Mouse (Mus musculus) left cerebral cortex, adult 2 months (tissue): ENCODE data around the gene Prdm11. TPM values are rescaled to one million over a fixed set of nuclear protein-coding genes. Genes with fewer than 3 reads are reported as not detected.

Source experiments
- DNase-seq, 2 experiments: peaks; one replicate each; pipeline ENCODE4 v3.0.0; 2021 to 2022; ENCODE audit warnings: low spot score in 2 of 2, mixed read lengths in 1 of 2; ENCODE audit errors: extremely low spot score in 1 of 2
- H3K27ac ChIP-seq: fragments of 200-600 bp; 2 replicates; pipeline ENCODE4 v1.8.1; 2022
- H3K4me3 ChIP-seq: fragments of 200-600 bp; 2 replicates; pipeline ENCODE4 v1.8.1; 2022
- CTCF ChIP-seq: fragments of 200-600 bp; IDR thresholded peaks from 2 replicates; pipeline ENCODE4 v1.8.1; 2022; ENCODE audit warnings: antibody characterized with exemption, mild to moderate bottlenecking, moderate library complexity
- intact Hi-C: fragments of 180-260 bp; cut with DNase I; formaldehyde crosslinking; loops from one replicate; pipeline ENCODE4 v1.15.1; 2025
- total RNA-seq, 2 experiments: library from RNA; stranded (reverse); gene quantifications; 2 replicates each; pipeline ENCODE4 v1.2.3; 2021

Gene Prdm11
- total RNA-seq, 2 experiments from 2014 or later: 24.7 to 24.8 TPM

DNA sequence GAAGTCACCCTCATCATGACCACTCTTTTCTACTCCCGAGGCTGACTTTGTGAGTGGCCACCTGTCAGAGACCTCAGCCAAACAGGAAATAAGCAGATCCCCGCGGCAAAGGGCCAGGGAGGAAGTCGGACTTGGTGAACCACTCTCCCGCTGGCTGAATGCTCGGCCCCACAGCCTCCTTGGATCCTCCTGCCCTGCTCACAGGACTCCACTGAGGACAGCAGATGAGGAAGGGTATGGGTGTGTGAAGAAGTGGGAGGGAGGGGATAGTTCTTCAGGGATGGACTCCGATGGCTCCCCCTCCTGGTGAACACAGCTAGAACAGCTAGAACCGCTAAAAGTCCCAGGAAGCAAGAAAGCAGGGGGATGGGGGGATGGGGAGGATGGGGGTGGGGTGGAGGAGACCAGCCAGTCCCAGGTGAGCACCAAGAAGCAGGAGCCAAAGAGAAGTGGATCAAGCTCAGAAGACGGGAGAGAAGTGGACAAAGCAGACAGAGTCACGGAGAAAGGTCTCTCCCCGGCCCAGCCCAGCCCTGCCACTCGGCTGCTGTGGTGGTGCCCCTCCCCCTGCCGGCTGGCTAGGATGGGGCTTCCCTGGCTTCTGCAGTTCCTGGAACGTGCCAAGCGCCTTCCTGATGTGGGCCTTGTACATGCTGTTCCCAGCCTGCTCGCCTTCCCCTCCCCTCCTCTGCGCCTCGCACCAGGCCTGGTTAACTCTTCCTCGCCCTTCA lies 57.9 kb downstream of the Prdm11 start:
- Histone ChIP-seq H3K4me3 (no peak overlapping the region), H3K27ac (no peak overlapping the region; the same call in 1 of the 2 replicates)
- intact Hi-C loops: no loop called here
- DNase-seq: peak; percentile 34 to 59
- TF ChIP-seq CTCF: peak; percentile 25

DNA sequence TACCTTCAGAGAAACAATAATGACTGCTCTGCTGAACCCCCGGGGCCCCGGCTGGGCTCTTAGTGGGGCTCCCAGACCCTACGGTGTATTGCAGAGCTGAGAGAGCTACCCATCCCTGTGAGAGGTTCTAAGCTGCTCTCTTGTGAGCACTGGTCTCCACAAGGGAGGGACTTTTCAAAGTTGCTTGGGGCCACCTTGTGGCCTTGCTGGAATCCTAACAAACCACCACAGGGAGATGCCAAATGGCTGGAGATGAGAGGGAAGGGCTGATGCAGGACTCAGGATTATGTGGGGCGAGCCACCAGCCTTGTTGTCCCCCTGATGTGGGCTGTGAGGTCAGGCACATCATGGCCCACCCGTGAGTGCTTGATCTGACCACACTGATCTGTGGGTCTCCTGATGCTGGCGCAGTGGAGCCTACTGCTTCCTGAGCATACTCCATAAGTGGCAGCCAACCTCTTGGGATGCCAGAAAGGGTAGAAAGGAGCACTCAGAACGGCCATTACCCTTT lies 58.8 kb downstream of the Prdm11 start:
- peak; percentile 11 for TF ChIP-seq CTCF
- intact Hi-C loops: no loop called here
- no peak overlapping the region for H3K27ac ChIP-seq

DNA sequence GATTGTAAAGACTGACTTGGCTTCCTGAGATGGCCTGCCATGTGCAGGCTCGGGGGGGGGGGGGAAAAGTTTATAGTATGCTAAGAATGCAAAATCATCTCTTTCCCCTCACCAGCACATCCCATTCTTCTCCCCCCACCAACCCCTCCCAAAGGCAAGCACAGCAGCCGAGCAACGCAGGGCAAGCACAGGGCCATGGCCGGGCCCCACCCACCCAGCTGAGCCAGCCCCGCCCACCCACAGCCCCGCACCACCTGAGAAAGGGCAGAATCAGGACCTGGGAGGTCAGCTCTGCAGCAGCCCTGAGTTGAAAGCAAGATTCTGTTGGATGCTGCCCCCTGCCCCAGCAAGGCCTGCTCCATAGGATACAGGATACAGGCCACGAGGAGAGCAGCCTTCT lies 60.4 kb downstream of the Prdm11 start:
- no peak for DNase-seq
- no peak overlapping the region for H3K4me3 ChIP-seq
- TF ChIP-seq CTCF: no peak
- intact Hi-C loops: no loop called here
- no peak overlapping the region for H3K27ac ChIP-seq

More for the DNA sequence above, 58.8 kb downstream of the Prdm11 start:
- H3K4me3 ChIP-seq: no peak overlapping the region
- DNase-seq: no peak

DNA sequence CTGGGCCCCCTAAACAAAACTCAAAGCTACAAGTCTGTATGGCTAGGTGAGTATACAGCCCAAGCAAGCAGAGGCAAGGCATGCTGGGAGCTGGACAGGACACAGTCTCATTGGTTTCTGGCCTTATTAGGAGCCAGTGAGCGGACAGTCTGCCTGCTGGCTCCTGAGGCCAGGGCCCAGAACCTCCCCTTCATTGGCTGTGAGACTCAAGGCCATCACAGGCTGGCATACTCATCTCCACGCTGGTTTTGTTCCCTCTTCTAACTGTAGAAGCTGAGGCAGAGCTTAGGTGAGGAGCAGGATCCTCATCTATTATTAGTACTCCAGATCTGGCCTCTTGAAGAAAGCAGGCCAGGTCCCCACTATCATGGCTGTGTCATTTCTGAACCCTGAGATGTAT lies 60.8 kb downstream of the Prdm11 start:
- Histone ChIP-seq H3K4me3 (no peak overlapping the region), H3K27ac (no peak overlapping the region)
- no peak for DNase-seq
- TF ChIP-seq CTCF: no peak
- intact Hi-C loops: no loop called here

DNA sequence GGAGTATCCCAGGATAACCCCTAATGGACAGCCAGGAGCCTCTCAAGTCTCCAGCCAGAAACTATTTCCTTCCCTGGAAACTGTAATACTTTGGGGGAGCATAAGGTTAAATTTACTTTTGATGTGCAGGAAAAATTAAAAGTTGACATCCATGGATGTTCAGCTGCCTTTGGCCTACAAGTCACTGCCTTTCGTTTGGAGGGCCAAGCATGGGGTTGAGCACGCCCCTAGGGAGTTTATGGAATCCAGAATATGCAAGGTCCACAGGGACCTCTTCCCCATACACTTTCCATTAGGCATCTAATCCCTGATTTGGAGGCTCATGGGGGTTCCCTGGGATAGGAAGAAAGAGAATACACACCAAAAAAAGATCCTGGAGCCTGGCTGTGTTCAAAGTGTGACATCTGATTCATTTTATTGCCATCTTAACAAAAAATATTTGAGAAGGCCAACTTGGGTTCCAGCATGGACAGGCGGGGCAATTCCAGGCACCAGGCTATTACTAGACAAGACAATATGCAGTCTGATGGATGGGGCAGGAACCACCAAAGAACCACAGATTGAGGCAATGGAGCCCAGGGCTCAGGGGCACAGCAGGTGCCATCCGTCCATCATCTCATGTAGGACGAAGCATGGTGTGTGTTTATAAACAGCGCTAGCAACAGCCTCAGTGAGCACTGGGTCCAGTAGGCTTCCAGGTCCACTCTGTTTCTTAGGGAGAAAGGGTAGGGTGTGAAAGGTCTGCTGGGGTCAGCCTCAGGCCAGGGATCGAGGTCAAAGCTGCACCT lies 61.5 kb downstream of the Prdm11 start:
- DNase-seq: no peak
- no peak overlapping the region for H3K27ac ChIP-seq
- no peak for TF ChIP-seq CTCF
- intact Hi-C loops: no loop called here
- no peak overlapping the region for H3K4me3 ChIP-seq

DNA sequence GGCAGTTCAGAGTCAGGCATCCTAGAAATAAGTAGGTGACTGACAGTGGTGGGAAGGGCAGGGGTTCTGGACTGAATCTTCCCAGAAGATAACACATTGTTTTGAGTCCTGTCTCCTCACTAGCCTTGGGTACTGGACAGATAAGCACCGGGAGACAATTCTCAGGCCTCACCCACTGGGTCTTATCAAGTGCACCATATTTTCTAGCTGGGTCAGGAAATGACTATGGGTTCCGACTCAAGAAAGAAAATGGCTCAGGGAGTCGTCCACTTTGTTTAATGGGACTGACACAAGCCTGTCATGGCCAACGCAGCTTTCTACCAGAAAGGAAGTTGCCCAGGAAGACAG lies 62.7 kb downstream of the Prdm11 start:
- no peak for DNase-seq
- Histone ChIP-seq H3K27ac (no peak overlapping the region), H3K4me3 (no peak overlapping the region)
- intact Hi-C loops: no loop called here
- TF ChIP-seq CTCF: no peak

DNA sequence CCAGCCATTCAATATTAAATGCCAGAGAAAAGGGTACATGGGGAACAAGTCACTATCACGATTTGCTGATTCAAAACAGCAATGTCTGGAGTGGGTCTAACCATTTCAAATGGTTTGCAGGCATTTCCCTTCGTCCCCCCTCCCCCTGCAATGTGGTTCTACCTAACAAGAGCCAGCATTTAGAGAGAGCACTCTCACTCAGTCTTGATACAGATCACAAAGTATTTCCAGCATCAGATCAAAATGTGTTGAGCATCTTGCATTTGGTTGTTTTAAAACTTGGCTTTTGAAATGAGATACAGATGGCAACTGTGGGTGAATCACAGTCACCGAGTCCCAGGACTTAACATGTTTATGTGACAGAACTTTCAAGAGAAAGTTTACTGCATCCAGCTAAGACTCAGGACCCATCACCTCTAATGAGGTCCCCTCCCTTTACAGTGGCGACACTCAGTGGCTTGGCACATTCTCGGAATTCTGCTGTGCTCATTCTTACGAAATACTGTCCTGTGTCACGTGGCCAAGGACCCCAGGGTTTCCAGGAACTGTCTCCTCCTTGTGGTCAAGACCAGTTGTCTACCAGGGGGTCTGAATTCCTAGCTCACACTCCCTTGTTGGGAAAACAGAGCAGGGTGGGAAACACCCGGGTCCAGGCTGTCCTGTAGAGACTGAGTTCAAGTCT lies 63.2 kb downstream of the Prdm11 start:
- Histone ChIP-seq H3K27ac (no peak overlapping the region), H3K4me3 (no peak overlapping the region)
- no peak for DNase-seq
- TF ChIP-seq CTCF: no peak
- intact Hi-C loops: no loop called here

DNA sequence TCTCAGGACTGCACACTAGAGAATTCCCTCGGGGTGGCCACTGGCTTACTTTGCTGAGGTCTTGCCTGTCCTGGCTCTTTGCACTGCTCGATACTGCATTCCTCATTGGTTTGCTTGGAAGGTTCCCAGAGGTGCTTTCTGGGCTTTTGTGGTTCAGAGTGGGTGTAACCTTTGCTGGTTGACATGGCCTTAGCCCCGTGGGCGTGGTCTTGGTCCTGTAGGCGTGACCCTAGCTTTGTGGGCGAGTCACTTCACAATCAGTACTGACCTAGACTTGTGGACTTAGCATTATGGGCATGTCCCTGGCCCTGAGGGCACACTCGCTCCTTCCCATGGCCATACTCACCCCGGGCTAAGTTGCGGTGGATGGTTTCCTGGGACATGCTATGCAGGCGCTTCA lies 65.8 kb downstream of the Prdm11 start:
- no peak overlapping the region for H3K27ac ChIP-seq
- TF ChIP-seq CTCF: no peak
- no peak overlapping the region for H3K4me3 ChIP-seq
- intact Hi-C loops: no loop called here
- DNase-seq: no peak

DNA sequence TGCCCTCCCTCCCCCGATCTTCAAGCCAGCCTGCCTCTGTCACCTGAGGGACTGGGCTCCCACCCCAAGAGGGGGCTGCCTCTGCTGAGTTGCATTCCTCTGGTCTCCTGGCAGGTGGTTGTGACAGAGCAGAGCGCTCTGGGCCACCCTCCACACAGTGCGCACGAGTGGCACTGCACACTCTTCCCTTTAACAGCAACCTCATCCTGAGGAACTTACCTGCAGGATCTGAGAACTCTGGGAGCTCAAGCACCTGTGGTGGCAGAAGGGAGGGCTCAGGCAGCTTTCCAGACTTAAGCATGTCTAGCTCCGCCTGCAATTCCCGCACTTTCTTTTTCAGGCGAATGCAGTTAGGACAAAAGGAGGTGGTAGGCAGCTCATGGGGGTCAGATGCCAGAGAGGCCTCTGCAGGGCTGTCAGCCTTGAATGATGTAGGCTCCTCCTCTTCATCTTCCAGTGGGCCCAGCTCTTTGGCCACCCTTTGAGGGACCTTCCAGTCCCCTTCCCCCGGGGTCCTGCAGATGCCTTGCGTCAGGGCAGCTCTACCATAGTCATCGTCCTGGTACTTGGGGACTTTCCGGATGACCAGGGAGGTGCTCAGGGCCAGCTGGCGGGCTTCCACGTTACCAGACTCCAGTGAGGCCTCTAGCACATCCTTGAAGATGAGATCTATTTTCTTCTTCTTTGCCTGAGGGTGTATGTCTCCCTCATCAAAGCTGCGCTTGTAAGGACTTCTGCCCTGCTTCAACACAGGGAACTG lies 70.8 kb downstream of the Prdm11 start:
- Histone ChIP-seq H3K4me3 (no peak overlapping the region), H3K27ac (no peak overlapping the region)
- TF ChIP-seq CTCF: no peak
- intact Hi-C loops: no loop called here
- DNase-seq: no peak

DNA sequence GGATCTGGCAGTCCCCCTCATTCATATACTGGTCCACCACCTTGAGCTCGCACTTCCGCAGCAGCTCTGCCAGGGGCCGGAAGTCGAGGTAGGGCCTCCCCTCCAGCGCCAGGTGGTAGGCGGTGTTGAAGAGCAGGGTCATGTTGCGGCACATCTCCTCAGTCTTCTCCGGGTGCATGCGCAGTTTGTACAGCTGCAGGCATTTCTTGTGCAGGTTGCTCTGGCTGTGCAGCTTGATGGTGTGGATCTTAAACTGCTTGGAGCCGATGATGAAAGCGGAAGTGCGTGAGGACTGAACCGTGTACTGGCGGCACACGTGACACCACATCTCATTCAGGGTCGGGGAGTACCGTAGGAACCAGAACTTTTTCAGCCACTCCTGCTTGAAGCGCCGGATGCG lies 72.3 kb downstream of the Prdm11 start:
- intact Hi-C loops: no loop called here

DNA sequence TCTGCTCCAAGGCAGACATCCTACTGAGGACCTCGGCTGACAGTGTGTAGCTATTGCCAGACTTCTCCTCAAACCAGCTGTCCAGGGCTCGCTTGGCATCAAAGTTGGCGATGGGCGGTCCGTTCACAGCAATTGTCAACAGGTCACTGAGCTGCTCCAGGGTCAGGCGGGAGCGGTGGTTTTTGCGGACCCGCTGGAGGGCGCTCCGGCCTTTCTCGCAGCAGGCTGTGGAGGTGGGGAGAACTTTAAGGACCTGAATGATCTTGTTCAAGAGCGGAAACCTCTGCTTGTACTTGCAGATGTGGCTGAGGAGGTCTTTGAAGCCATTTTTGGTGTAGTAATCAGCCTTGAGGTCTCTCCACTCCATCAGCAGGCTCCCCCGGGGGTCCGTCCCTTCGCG lies 73.9 kb downstream of the Prdm11 start:
- TF ChIP-seq CTCF: no peak
- intact Hi-C loops: no loop called here
- no peak overlapping the region for H3K4me3 ChIP-seq
- no peak for DNase-seq
- H3K27ac ChIP-seq: no peak overlapping the region

More for the DNA sequence above, 72.3 kb downstream of the Prdm11 start:
- no peak for DNase-seq
- H3K4me3 ChIP-seq: no peak overlapping the region
- TF ChIP-seq CTCF: no peak
- no peak overlapping the region for H3K27ac ChIP-seq
